Mouse (Mus musculus) spleen, adult 12 weeks (tissue): ENCODE data around the gene Rab31.

Experiments used
- DNase-seq: peaks from one replicate; pipeline ENCODE4 v3.0.0; 2022; ENCODE audit warnings: low spot score

The Rab31 gene

DNA sequence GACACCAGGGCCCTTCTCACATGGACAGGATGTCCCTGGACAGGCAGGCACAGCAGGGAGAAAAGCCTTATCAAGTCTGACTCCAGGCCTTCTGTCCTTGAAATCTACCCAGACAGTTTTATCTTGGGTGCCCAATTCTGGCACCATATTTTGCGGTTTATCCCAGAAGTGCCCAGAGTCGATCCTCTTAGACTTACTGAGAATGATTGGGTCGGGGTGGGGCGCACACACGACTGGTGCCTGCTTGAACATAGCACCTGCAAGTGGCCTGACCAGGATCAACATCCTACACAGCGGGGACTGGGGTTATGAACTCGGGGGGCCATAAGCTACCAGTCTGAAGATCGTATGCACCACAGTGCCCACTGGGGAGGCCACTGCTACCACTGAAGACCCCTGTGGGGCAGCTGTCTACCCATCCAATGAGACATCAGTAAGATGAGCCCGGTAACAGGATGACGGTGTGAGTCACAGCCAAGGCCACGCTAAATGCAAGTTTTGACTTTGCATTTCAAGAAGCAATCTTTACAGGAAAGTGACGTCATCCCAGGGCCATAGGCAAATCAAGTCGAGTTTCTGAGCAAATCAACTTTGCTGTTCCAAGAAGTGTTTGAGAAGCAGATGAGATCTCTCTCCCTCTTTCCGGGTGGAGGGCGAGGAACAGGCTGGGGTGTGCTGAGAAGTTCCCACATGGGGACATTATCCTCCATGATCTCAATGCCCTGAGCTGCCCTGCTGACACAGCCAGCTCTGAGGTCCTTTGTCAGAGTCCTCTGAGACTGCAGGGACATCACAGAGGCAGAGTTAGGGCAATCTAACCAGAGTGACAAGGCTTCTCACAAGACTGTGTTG lies 32.5 kb downstream of the Rab31 start:
- DNase-seq = no peak

DNA sequence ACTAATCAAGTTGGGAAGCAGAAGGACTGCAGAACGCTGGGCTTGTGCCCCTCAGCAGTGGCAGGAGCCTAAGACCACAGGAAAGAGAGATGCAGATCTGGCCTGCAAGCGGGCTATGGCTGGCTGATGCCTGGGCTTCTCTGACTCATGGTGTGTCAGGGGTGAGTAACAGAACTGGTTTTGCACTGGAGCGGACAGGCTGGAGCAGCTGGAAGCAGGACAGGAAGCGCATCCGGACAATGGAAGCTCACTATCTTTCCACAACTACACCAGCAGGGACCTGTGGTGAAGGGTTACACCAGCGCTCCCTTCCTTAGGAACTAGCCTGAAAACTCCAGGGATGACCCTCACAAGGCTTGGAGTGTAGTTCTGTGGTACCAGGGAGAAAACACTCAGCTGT lies 34.9 kb downstream of the Rab31 start:
- no peak for DNase-seq

DNA sequence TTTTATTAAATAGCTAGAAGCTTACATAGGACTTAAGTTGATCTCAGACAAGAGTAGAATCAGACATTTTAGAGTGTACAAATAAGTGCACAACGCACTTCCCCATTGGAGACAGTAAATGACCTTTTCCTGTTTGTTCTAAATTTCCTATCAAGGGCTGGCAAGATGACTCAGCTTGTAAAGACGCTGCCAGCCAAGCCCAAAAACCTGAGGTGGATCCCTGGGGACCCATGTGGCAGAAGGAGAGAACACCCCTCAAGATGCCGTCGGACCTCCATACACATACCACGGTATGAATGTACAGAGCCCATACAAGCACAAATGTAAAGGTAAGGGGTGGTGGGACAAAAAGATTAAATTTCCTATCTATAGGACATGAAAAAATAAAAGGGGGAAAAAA lies 35.4 kb downstream of the Rab31 start:
- DNase-seq = no peak

DNA sequence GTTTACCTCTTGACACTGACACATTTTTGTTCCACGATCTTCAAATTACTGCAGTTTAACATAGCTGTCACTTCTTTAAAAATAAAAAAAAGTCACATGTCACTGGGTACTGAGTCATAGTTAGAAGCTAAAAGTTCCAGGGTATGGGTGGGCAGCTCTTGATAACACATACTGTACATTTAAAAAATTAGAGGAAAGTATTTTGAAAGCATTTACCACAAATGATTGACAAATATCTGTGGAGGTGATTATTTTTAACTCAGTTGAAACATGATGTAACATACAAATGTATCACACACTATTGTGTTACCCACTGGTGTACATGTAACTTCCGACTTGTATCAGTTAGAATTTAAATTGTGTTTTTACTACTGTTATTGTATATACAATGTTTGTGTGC lies 37.5 kb downstream of the Rab31 start:
- DNase-seq = no peak

DNA sequence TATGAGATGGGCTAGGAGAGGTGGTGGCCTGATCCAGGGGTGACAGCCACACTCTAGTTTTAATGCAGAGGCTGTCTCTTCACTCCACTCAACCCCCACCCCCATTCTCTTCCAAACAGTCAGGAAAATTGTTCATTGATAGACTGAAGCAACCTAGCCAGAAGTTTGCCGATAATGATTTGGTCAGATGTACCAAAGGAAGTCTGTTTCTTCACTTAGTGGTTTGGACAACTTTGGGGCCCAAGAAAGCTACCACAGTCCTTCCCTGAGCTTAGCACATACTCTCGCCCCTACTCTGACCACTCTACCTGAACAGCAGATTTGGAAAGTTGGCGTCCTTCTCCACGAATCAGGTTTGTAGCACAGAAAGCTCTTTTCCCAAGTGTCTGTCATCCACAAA lies 39.9 kb downstream of the Rab31 start:
- no peak for DNase-seq

DNA sequence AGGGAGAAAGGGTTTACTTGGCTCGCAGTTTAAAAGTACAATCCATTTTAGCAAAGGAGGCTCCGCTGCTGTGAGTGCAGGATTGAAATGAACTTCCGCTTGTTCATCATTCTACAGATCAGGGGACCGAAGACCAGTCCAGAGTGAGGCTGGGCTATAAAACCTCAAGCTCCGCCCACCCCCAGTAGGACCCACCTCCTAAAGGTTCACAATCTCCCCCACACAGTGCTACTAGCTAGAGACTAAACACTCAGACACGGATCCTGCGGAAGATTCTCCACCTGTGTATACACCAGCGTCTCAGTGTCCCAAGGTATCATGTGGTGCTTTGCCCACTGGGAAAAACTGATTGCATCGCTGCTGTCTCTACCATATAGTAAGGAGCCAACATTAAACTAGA lies 40.8 kb downstream of the Rab31 start:
- no peak for DNase-seq

DNA sequence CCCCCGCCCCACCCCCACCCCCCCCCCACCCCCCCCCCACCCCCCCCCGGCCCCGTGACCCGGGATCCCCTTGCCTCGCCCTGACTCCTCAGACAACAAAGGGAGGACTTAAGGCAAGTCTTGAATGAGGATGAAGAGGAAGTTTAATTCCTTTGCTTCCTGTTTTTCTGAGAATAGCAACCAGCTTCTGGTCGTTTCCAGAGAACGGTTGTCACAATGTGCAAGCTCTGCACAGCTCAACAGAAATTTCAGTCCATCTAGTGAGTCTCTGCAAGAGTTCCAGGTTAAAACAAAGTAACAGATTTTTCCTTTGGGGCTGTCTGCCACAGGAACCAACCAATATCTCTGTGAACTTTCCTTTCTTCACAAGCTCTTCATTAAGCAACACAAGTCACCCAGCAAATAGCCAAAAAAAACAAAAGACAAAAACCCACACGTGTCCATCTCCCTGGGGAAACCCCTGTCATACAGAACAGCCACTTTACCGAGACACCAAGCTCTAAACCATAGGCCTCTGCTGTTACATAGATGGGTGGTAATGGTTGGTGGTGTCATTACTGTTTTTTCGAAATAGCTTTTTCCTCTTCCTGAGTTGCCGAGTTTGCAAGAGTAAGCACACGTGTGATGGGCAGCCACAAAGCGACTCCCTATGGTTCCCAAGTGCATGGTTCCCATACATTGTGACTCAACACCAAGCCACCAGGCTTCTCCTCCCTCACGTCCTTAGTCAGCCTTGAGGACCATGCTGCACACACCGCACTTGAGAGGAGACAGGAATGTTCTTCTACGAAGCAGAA lies 42.4 kb downstream of the Rab31 start:
- DNase-seq = no peak

DNA sequence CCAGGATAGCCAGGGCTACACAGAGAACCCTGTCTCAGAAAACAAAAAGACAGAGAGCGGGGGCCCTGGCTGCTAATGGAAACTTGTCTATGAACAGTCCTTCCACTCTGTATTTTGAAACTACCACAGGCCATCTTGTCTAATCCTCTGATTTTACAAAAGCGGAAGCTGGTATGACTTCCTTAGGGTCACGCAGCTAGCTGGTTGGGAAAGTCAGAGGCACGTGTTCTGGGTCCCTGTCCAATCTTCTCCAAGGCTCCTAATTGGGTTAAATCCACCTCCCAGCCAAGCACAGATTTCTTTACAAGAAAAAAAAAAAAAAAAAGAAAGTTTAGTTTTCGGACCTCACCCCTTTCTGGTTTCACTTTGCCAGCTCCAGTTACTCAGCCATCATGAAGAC lies 45.8 kb downstream of the Rab31 start:
- no peak for DNase-seq

DNA sequence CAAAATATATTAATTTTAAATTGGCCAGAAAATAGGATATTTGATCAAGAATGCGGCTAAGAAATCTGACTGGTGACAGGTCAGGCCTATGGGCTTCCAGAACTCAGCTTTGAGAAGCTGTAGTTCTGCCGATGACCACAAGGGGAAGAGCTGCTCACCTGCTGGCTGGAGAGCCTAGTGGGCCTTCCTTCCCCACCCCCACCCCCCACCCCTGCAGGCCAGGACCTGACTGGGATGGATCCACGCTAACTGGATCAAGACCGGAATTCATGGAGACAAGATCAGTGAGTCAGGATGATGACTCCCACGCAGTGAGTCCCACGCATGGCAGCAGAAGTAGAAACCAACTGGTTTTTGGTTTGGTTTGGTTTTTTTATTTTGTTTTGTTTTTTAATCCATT lies 46.3 kb downstream of the Rab31 start:
- DNase-seq = no peak

DNA sequence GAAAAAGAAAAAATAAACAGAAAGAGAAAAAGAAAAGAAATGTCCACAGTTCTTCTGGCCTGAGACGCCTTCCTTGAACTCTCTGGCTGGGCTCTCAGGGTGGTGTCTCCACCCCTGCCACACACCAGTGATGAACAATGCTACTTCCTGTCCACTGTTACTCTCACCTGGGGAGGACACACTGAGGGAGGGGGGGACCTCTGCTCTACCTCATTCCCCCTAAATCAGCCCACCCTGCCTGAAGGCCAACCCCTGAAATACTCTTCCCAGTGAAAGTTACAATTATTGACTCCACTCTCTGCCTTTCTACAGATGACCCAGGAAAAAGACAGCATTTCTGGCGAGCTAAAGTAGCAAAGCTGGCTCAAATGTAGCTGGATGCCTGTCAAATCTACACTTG lies 46.7 kb downstream of the Rab31 start:
- DNase-seq = no peak

DNA sequence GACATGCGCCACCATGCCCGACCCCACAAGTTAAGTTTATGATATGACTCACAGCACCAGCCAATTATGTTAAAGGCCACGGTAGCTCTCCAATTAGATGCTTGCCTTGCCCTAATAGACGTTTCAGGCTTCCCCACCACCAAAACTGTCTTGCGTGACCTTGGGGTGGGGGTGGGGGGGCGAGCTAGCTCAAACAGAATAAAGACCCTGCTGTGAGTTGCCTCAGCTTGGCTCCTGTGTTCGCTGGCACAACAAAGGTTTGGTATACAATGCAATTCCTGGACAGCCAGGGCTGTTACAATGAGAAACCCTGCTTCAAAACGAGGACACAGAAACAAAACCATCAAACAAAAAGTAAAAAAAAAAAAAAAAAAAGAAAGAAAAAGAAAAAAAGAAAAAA lies 47.2 kb downstream of the Rab31 start:
- DNase-seq = no peak

DNA sequence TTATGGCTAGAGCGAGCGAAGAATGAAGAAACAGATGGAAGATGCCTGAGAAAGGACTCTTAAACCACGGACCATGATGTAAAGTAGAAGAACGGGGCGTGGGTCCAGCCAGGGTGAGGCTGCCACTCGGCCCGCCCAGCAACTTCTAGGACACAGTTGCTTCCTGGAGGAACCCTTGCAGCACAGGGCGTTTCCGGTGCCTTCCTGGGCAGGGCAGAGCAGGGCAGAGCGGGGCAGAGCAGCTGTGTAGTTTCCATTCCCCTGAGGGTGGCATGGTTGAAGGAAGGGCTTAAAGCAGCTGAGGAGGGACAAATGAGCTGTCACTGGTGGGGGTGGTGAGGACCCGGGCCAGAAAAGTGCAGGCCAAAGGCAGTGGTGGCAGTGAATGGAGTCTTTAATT lies 48.3 kb downstream of the Rab31 start:
- DNase-seq = peak; percentile 37

DNA sequence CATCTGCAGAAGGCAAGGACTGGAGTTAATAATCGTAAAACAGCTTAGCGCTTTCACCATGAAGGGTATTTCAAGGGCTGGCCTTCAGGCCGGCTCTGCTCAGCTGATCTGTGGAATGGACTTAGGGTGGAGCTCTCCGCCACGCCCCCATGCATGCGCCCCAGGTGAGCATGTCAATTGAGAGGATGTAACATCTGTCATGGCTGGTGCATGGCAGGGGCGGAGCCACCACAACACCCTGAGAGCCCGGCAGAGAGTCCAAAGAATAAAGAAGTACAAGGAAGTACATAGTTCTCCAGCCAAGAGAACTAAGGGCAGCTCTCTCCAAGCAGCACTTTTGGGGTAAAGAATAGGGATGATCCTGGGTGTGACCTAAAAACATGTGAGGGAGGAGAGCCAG lies 48.9 kb downstream of the Rab31 start:
- DNase-seq = no peak

DNA sequence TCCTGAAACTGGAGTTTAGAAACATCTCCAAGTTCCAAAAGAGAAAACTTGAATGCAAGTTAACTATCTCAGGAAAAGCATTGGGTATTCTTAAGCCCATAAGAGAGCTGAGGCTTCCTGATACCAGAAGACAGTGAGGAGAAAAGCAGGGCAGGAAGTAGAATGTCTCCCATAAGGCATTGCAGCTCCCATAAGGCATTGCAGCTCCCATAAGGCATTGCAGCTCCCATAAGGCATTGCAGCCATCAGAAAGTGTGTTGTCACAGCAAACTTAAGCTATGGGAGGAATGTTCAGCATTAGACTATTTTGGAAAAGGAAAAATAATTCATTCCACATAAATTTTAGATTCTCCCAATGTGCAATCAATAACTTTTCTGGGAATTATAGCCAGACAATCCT lies 51.2 kb downstream of the Rab31 start:
- DNase-seq = no peak

DNA sequence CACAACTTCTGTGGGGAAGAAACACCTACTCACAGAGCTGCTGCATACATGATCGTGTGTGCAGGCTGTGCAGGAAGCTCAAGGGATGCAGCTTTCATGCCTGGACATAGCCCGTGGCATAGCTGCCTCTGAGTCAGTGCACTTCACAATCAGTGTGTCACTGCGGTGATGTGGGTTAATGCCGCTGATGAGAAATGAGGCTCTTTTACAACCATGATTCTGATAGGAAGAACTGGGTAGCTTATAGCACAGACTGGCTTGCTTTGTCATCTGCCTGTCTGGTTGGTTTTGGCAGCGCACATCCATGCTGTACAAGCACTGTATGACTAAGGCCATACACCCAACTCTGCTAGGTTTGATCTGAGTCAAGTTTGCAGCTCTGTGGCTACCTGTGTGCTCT lies 52.7 kb downstream of the Rab31 start:
- DNase-seq = no peak

DNA sequence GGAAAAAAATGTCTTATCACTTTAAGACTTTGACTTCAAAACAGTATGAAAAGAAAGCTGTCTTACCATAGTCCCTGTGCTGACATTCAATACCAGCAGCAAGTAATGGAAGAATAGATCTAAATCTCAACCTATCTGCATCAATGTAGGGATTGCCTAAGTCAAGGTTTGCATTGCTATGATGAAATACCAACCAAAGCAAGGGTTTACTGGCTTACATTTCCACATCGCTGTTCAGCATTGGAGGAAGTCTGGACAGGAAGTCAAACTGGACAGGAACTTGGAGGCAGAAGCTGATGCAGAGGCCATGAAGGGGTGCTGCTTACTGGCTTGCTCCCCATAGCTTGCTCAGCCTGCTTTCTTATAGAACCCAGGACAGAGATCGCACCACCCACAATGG lies 54.0 kb downstream of the Rab31 start:
- DNase-seq = no peak

DNA sequence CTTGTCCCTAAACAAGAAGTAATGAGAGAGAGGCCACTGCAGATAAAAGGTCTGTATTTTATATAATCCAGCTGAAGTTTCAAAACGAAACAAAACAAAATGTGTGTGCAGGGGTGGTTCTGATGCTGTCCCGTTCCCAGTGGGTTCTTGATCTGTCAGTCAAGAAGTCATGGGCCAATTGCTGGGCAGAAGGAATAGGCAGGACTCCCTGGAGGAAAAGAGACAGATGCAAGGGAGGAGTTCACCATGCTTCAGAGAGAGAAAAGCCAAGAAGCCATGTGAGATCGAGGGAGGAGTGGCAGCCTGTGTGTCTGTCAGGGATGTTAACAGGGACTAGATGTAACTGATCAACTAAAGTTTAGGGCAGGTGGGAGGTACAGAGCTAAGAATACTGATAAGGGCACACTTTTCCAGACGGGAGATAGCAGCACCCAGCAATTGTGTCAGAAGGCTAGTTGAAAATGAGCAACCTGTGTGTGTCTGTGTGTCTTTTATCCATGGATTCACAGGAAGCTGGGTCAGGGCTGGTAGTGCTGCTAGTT lies 54.8 kb downstream of the Rab31 start:
- no peak for DNase-seq

DNA sequence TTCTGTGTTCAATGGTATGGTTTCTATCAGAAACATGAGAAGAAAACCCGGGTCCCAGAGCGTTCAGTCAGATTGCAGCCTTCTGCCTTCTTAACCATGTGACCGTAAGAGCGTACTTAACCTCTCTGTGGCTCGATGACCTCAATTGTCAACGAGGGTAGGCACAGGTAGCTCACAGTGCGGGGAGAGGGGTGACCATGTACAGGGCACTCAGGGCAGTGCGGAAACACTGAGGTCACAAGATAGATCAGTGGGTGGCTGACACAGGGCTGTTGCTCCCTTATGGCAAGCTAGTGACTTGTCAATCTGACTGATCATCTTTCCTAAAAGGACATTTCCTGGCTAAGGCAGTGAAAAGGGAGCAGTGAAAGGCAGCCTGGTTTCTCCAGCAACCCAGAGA lies 58.5 kb downstream of the Rab31 start:
- DNase-seq = no peak

DNA sequence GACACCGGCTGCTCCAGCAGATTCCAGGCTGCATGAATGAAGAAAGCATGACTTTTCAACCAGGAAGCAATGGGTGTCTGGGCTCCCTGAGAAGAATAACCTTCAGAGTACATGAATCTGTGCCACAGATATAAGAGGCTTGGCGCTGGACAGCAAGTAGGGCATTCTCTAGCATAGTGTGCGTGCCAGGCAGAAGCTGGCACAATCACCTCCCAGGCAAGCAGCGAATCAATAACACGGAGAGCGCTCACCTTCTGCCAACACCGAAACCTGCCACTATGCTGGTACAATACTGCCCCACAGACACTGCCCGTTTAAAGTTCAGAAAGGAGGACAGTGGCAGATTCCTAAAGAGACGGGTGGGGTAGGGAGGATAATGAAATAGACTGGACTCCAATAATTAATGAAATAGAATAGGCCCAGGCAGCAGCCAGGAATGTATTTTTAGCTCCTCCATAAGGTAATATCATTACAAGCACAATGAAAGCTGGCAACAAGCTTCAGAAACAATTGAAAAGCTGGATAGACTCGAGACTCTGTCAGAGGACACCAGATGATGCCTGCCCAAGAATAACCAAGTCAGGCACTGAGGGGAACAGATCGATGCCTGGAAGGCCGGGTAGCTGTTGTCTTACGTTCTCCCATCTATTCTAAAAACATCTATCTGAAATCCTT lies 59.6 kb downstream of the Rab31 start:
- no peak for DNase-seq

DNA sequence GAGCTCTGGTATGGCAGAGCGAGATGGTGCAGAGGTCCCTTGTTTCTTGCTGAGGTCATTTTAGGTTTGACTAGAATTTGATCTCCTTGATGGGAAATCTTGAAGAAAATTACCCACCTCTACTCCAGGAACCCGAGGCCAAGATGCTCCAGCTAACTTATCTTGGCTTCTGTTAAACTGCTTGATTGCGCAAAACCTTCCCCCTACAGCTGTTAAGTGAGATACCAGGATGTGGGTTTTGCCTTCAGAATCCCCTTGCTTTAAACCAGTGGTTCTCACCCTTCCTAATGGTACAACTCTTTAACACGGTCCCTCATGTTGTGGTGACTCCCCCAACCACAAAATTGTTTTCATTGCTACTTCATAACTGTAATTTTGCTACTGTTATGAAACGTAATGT lies 60.8 kb downstream of the Rab31 start:
- no peak for DNase-seq

DNA sequence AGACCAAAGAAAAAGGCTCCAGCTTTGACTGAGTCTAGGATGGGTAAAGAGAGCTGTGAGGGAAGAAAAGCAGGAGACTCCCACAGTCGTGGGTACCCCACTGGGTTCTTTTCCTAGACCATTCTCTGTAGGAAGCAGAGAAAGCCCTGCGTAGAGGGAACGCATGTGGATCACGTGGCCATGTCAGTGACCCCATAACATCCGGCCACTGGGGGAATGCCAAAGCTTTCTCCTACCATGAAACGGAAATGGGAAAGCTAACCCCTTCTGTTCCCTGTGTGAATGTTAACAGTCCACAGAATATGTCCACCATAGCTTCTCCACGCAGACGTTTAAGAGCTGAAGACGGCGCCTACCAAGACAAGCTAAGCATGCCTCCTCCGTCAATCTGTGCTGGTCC lies 62.0 kb downstream of the Rab31 start:
- DNase-seq = no peak

DNA sequence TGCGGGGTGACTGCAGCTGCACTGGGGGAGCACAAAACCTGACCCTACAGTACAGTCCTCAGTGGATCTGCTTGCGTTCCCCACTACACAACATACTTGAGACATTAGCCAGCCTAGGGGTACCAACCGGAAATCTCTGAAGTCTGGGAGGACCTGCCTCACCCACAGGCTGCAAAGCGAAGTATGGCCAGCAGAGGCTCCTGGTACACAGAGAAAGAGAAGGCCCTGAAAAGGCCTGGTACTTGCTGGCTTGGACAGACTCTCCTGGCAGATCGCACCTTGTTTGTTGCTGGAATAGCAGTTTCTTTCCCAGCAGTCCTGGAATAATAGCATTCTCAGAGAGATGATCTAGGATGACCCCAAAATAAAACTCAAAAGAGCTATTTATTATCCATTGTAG lies 66.3 kb downstream of the Rab31 start:
- DNase-seq = no peak
